ENCODE assay signal across 20 mouse cellular contexts in genomic region chr19:21330305-21331115, GRCm38 (mm10). TPM values are rescaled to one million over a fixed set of nuclear protein-coding genes. Genes with fewer than 3 reads are reported as not detected.
DNase-seq lines count a peak whose midpoint lies in the region; ATAC-seq and TF ChIP-seq lines count a peak whose summit lies in the region.
"Had no signal": no experiment of that assay in that cellular context is flagged by ENCODE, and none has a peak within 500 bp of the region (broad histone marks: within the 10 kb centered on the region; RNA-seq: fewer than 3 reads in every experiment).

No protein-coding gene starts in this region.

- no peak for TF ChIP-seq CTCF in heart, adult 2 months (IDR thresholded peaks at IDR 0.05)
- no peak for TF ChIP-seq CTCF in kidney, adult 2 months (conservative IDR thresholded peaks at IDR 0.05; ENCODE audit: insufficient read depth, insufficient read length, low read depth, low read length)
- TF ChIP-seq CTCF in lung, embryonic 14.5 days (IDR thresholded peaks at IDR 0.05; ENCODE audit: low read depth), result no peak

- ATAC-seq in heart, embryonic 12.5 days (ENCODE audit: insufficient number of reproducible peaks, low FRiP score), result no peak
- no peak for ATAC-seq in lung, embryonic 14.5 days (ENCODE audit: insufficient read depth)

- intact Hi-C loops in heart, adult 2 months (cut with DNase I), result no loop called here

- no peaks in the 10 kb centered on the region for H3K27me3 ChIP-seq in heart, adult 2 months (ENCODE audit: control insufficient read depth, insufficient read depth, low read length)
- no peaks in the 10 kb centered on the region for H3K27me3 ChIP-seq in heart, embryonic 12.5 days (replicated peaks)
- no peaks in the 10 kb centered on the region for H3K27me3 ChIP-seq in kidney, adult 2 months (replicated peaks; ENCODE audit: control insufficient read depth, insufficient read depth, low read length)
- H3K27me3 ChIP-seq in lung, embryonic 14.5 days (ENCODE audit: insufficient read depth, low read length), result no peaks in the 10 kb centered on the region
- H3K27me3 ChIP-seq: CH12.LX; embryonic facial prominence, embryonic 13.5 days; hindbrain, embryonic 12.5 days; midbrain, embryonic 12.5 days; neural tube, embryonic 13.5 days had no signal

- WGBS in heart, adult 2 months, result 71% methylated on average over 6 of the region's 6 CpGs
- WGBS in heart, embryonic 12.5 days, result 70% methylated on average over 6 of the region's 6 CpGs
- WGBS in kidney, adult 2 months, result 87% methylated on average over 6 of the region's 6 CpGs
- 77% methylated on average over 6 of the region's 6 CpGs for WGBS in lung, embryonic 14.5 days

- no peak for TF ChIP-seq EP300 in heart, adult 2 months (IDR thresholded peaks at IDR 0.05; ENCODE audit: insufficient read depth, low read depth, low read length)

- no peaks in the 10 kb centered on the region for H3K79me2 ChIP-seq in heart, adult 2 months (replicated peaks; ENCODE audit: control insufficient read depth, insufficient read depth, low read length)

- H3K9ac ChIP-seq in heart, adult 2 months (ENCODE audit: low read depth, low read length), result no peak overlapping the region
- H3K9ac ChIP-seq in heart, embryonic 12.5 days, result no peak overlapping the region
- no peak overlapping the region for H3K9ac ChIP-seq in lung, embryonic 14.5 days
- H3K9ac ChIP-seq: embryonic facial prominence, embryonic 13.5 days; forebrain, postnatal 0 days; hindbrain, embryonic 12.5 days; midbrain, embryonic 12.5 days; neural tube, embryonic 13.5 days had no signal

- H3K4me3 ChIP-seq in heart, adult 2 months, result no peak overlapping the region
- no peak overlapping the region for H3K4me3 ChIP-seq in heart, embryonic 12.5 days
- H3K4me3 ChIP-seq in kidney, adult 2 months (ENCODE audit: insufficient read depth, low read depth, low read length), result no peak overlapping the region
- H3K4me3 ChIP-seq in lung, embryonic 14.5 days (ENCODE audit: low read depth, low read length), result no peak overlapping the region
- H3K4me3 ChIP-seq: embryonic facial prominence, embryonic 13.5 days; forebrain, embryonic 10.5 days; hindbrain, embryonic 12.5 days; midbrain, embryonic 12.5 days; neural tube, embryonic 13.5 days had no signal

- no peaks in the 10 kb centered on the region for H3K9me3 ChIP-seq in heart, embryonic 12.5 days (replicated peaks)
- no peaks in the 10 kb centered on the region for H3K9me3 ChIP-seq in lung, embryonic 14.5 days (ENCODE audit: low read depth, low read length)
- H3K9me3 ChIP-seq: embryonic facial prominence, embryonic 13.5 days; hindbrain, embryonic 12.5 days; midbrain, embryonic 12.5 days; neural tube, embryonic 13.5 days had no signal

- TF ChIP-seq POLR2A in heart, adult 2 months (IDR thresholded peaks at IDR 0.05; ENCODE audit: insufficient read depth, low read depth, low read length), result no peak
- no peak for TF ChIP-seq POLR2A in kidney, adult 2 months (IDR thresholded peaks at IDR 0.05; ENCODE audit: low read depth, low read length)

- peaks cover 2% of the 10 kb centered on the region; the same call in 1 of the 2 replicates for H3K36me3 ChIP-seq in heart, adult 2 months (ENCODE audit: control insufficient read depth, insufficient read depth, low read length)
- no peaks in the 10 kb centered on the region for H3K36me3 ChIP-seq in heart, embryonic 12.5 days
- no peaks in the 10 kb centered on the region for H3K36me3 ChIP-seq in kidney, adult 2 months (ENCODE audit: control insufficient read depth, insufficient read depth, low read length)
- no peaks in the 10 kb centered on the region for H3K36me3 ChIP-seq in lung, embryonic 14.5 days (ENCODE audit: insufficient read depth)
- H3K36me3 ChIP-seq: embryonic facial prominence, embryonic 13.5 days; forebrain, embryonic 10.5 days; hindbrain, embryonic 12.5 days; midbrain, embryonic 12.5 days; neural tube, embryonic 13.5 days had no signal

- no peaks in the 10 kb centered on the region; the same call in 1 of the 2 replicates for H3K4me1 ChIP-seq in heart, adult 2 months (ENCODE audit: control insufficient read depth, insufficient read depth, low read length)
- H3K4me1 ChIP-seq in heart, embryonic 12.5 days (replicated peaks), result no peaks in the 10 kb centered on the region
- H3K4me1 ChIP-seq in kidney, adult 2 months (ENCODE audit: control insufficient read depth, insufficient read depth, low read length), result no peaks in the 10 kb centered on the region; the same call in 1 of the 2 replicates
- H3K4me1 ChIP-seq in lung, embryonic 14.5 days (ENCODE audit: insufficient read depth), result no peaks in the 10 kb centered on the region
- H3K4me1 ChIP-seq: embryonic facial prominence, embryonic 13.5 days; forebrain, embryonic 10.5 days; midbrain, embryonic 12.5 days; neural tube, embryonic 13.5 days had no signal

- peak; percentile 7 for DNase-seq in adrenal gland, postnatal 10 days
- no peak for DNase-seq in adrenal gland, adult 18-20 months (ENCODE audit: low spot score in 2 of 2)
- no peak for DNase-seq in heart, adult 2 months
- peak; percentile 19 for DNase-seq in kidney, adult 2 months
- no peak for DNase-seq in kidney, postnatal 36 days
- DNase-seq in lung, embryonic 14.5 days, result peak; percentile 34
- DNase-seq in lung, postnatal 4 days, result no peak
- DNase-seq: thymus, adult 18-20 months; thymus, postnatal 25 days had no signal

- H3K4me2 ChIP-seq in heart, embryonic 12.5 days, result no peak overlapping the region
- H3K4me2 ChIP-seq in lung, embryonic 14.5 days, result no peak overlapping the region
- H3K4me2 ChIP-seq: embryonic facial prominence, embryonic 13.5 days; hindbrain, embryonic 12.5 days; liver, embryonic 11.5 days; midbrain, embryonic 12.5 days; neural tube, embryonic 13.5 days had no signal

- H3K27ac ChIP-seq in heart, adult 2 months, result peak overlapping the region; percentile 74
- no peak overlapping the region for H3K27ac ChIP-seq in heart, embryonic 12.5 days (ENCODE audit: poor library complexity, severe bottlenecking)
- H3K27ac ChIP-seq in kidney, adult 2 months (ENCODE audit: insufficient read depth, low read depth, low read length), result peak overlapping the region; percentile 26; the same call in 1 of the 2 replicates
- H3K27ac ChIP-seq in lung, embryonic 14.5 days (ENCODE audit: low read depth), result no peak overlapping the region
- H3K27ac ChIP-seq: embryonic facial prominence, embryonic 13.5 days; forebrain, embryonic 10.5 days; hindbrain, embryonic 12.5 days; kidney, postnatal 0 days; midbrain, embryonic 12.5 days; neural tube, embryonic 13.5 days; stomach, postnatal 0 days had no signal

RNA-seq across cellular contexts. Expression of gene Zfand5, which starts 58.4 kb away (rescaled TPM):
- total RNA-seq in adrenal gland, postnatal 10 days (2021), result 100 to 1,000 TPM; 146 to 210 TPM
- total RNA-seq in adrenal gland, adult 18-20 months (2021), result 100 to 1,000 TPM; 175 to 235 TPM
- total RNA-seq in heart, adult 2 months (2021), result 100 to 1,000 TPM; 114 to 131 TPM
- polyA plus RNA-seq in heart, adult 2 months (2012; rRNA removed), result 27.4 and 66.6 TPM in 2 replicates
- 118 and 123 TPM in 2 replicates for polyA plus RNA-seq in heart, embryonic 12.5 days (2016; fragmentation: Nextera tagmentation; extraction: Ambion mirVana)
- 8.7 and 17.4 TPM in 2 replicates for polyA plus RNA-seq in kidney, adult 2 months (2012; rRNA removed)
- 106 and 110 TPM in 2 replicates for polyA plus RNA-seq in lung, embryonic 14.5 days (2014; fragmentation: Nextera tagmentation; extraction: Ambion mirVana)

Comparison
In these comparisons a context has a peak if more than half of its experiments do, and no peak if none do; other contexts are left out.
1. DNase-seq: peak in adrenal gland, postnatal 10 days (single experiment), kidney, adult 2 months (single experiment) and lung, embryonic 14.5 days (single experiment); none in adrenal gland, adult 18-20 months (0 of 2), heart, adult 2 months (0 of 2), kidney, postnatal 36 days (0 of 2) and lung, postnatal 4 days (0 of 2).
2. H3K27ac ChIP-seq: peak in heart, adult 2 months (single experiment) and kidney, adult 2 months (single experiment); none in heart, embryonic 12.5 days (single experiment) and lung, embryonic 14.5 days (single experiment).